Mouse (Mus musculus) adrenal gland, adult 2 months (tissue): ENCODE data around the gene Chst8. TPM values are rescaled to one million over a fixed set of nuclear protein-coding genes. Genes with fewer than 3 reads are reported as not detected.
A peak's percentile ranks its signal among the peaks of the same experiment; 100 is the strongest.

ENCODE experiments used
- DNase-seq: peaks from one replicate; pipeline ENCODE4 v3.0.0; 2021
- polyA plus RNA-seq: library from polyadenylated mRNA; depleted of rRNA; stranded (reverse); fragments of >200 nt; gene quantifications from 2 replicates; pipeline ENCODE4 v1.2.3, GENCODE M21; 2012
- total RNA-seq, 2 experiments: library from RNA; stranded (reverse); gene quantifications; 2 replicates each; pipeline ENCODE4 v1.2.3; 2021

Gene Chst8
- total and polyA plus RNA-seq, 3 experiments: 10.6 to 26.9 (median 11.4) TPM

GRCm38 (mm10) chr7:34714848-34715460 lies 97.6 kb downstream of the Chst8 start:
- DNase-seq: no peak

DNA sequence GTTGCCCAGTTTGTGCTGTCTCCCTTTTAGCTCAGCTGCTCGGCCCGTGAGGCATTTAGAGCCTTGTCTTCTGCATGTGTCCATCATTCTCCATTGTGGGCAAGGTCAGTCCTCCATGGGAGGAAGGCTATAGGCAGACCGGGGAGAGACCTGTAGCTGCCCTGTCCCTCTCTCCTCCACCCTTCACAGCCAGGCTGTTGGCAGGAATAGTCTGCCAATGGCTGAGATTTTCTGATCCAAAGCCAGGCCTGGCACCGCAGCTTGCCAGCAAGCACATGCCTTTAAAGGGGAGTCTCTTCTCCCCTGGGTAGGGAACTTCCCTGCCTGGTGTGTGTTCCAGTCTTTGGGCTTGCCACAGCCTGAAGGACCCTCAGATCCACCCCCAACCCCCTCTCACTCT lies 103.4 kb downstream of the Chst8 start:
- DNase-seq: peak; percentile 30

- DNase-seq: no peak
Observed at GRCm38 (mm10) chr7:34704401-34704800, 108.1 kb downstream of the Chst8 start.

DNA sequence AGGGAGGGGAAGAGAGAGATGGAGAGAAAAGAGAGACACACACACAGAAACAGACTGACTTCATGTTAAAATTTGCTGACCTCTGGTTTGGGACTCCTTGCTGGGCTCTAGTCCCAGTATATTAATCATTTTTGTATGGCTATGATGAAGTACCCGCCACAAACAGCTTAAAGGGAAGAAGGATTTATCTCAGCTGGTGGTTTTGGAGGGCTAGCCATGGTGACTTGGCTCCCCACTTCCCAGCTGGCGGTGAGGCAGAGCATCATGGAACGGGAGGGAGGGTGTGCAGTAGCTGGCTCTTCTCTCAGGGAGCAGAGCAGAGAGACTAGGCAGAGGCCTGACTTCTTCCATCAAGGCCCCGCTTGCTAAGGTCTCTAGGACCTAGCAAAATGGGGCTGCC lies 109.1 kb downstream of the Chst8 start:
- DNase-seq: no peak

DNA sequence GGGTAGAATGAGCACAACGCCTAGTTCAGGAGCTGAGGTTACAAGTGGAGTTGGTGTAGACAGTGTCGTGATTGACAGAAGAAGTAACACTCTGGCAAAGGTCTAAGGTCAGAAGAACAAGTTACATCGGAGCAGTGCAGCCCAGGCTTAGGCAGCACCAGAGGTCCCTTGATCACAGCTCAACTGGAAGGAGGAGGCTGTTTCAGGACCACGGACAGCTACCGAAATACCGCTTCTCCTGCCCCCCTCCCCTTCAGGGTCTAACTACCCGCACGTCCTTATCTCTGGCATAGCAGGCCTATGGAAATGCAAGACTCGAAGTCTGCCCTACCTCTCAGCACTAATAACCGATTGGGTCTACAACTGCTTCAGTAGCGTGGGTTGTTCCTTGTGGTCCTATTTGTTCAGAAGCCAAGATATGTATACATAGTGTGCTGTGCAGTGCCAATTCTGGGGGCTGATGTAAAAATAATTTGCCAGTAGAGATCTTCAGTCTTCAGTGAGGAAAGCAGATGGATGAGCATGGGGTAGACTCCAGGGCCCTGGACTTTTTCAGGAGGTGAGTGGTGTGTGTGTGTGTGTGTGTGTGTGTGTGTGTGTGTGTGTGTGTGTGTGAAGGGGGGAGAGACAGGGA lies 109.7 kb downstream of the Chst8 start:
- DNase-seq: peak; percentile 24

DNA sequence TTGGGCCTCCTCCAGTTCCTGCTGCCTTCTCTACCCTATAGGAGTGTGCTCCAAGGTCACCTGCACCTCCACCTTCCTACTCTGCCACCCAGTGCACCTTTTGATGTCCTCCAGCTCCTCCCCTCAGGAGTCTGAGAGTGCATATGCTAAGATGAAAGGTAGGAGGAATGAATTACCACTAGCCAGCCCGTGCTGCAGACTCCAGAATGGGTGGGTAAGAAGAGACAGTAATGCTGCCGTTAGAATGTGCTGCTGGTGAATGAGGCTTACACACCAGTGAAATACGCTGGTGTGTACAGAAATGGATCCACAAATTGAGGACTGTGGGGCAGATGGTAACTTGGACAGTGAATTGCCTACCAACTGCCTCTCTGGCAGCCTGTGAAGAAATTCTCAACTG lies 112.6 kb downstream of the Chst8 start:
- DNase-seq: no peak

DNA sequence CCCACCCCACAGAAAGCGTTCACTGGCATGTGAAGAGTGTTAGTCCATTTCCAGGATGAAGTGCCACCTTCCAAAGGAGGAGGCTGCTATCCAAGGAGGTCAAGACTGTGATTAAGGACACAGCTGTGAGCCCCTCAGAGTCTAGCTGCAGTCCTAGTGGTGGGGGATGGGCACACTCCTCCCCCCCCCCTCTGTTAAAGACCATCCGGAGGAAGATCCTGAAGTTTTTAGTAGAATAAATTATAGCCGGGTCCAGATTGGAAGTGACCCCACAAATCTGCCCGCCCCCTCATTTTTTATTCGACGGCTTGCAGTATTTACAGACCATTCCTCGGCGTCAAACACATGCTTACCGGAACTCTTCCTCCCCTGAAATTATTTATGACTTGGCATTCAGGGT lies 114.3 kb downstream of the Chst8 start:
- no peak for DNase-seq

DNA sequence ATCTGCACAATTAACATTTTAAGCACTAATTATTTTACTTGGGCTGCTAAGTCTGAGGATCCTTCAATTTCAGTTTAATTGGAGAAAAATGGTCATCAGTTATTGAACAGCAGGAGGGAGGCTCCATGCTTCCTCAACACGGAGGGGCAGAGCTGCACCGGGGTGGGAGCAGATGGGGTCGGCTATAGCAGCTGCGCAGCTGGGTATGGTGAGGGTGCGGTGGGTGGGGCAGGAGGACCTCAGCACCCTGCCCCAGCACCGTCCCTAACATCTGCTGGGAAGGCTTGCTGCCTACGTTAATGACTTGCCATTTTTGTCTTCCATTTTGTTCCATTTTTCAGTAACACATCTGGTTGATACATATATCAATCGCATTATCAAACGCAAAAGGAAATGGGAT lies 116.4 kb downstream of the Chst8 start:
- DNase-seq: no peak

GRCm38 (mm10) chr7:34694898-34695297 lies 117.6 kb downstream of the Chst8 start:
- no peak for DNase-seq

- no peak for DNase-seq
Observed at GRCm38 (mm10) chr7:34693916-34694315, 118.6 kb downstream of the Chst8 start.

DNA sequence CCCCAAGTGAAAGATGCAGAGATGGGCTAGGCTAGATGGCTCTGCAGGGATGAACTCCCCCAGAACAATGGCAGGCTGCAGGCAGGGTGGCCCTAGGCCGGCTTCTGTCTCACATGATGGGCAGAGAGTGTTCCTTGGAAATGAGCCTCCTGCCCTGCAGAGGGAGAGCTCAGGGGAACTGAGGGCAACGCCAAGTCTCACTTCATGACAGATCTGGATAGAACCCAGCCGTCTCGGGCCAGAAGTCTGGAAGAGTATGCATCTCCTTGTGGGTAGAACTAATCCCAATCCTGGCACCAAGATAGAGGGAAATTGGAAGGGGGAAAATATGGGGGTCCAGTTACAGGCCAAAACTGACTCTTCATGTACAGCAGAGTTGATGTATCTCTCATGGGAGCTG lies 119.4 kb downstream of the Chst8 start:
- DNase-seq: no peak

GRCm38 (mm10) chr7:34690111-34690510 lies 122.4 kb downstream of the Chst8 start:
- DNase-seq: no peak

DNA sequence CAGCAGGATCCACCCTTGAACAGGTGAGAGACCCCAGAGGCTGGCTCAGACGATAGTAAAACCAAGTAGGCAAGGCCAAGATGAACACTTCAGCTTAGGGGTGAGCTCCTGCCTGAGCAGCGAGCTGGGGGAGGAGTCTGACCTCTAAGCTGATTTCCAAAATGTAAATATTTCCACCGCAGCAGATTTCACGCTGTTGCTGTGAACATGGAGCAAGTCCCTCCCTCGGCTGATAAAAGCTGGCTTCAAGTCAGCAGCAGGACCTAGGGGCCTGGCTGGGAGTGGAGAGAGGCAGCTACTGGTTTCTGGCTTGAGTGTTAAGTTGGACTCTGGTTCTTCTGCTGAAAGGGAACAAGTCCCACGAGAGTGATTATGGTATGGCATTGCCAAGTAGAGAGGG lies 123.5 kb downstream of the Chst8 start:
- no peak for DNase-seq

DNA sequence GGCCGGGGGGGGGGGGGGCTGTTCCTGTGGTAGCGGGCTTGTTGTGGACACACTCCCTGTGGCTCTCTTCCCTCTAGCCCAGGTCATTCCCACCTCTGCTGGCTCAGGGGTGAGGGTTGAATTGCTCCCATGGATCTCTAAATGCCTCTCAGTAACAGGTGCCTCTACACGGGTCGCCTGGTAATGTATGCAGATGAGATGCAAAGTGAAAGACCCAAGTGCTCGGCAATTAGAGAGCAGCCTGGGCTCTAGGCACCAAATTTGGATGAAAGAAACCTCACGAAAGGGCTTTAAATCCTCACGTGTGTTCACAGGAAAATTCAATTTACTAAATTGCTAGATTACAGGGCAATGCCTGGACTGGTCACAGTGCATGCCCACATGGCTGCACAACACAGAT lies 126.7 kb downstream of the Chst8 start:
- no peak for DNase-seq

DNA sequence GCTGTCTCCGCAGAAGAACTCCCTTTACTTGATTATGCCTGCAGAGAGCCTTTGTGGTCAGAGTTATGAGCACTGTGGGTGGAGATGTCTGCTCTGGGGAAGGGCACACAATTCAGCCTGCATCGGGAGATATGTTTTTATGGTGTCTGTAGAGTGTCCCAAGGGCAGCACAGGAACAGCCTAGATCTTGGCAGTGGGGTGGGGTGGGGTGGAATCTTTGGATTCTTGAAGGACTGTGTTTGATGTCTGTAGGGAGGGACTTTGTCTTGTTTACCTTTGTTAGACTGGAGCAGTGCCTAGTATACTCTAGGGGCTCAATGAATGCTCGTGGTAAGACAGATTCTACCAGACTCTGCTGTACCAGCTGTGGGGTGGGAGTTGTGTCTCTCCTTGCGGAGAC lies 127.3 kb downstream of the Chst8 start:
- DNase-seq: no peak

DNA sequence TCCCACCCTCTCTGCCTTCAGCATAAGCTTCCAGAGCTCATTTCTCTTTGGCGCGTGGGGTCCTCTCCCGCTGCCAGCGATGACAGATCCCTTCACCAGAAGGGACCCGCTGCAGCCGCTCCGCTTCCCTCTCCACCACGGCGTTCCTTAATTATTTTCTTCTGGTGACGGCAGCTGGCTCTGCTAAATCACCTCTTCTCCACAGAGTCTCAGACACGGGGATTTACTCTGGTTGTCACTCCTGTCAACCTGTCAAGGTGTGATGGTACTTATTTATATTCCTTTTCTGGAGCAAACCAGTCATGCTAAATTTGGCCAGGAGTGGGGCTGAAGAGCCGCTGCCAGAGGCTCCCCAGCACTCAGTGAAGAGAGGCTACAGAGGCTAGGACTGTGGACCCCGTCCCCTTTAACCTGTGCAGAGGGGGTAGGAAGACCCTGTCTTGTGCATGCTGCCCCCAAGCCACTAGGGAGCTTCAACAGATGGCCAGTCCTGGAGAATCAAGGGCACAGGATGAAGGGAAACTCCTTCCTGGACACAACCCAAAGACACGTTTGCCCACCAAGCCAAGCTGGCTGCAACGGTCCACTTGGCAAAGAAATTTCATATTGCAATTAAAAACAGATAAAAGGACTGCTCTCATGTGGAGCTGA lies 131.6 kb downstream of the Chst8 start:
- DNase-seq: no peak

GRCm38 (mm10) chr7:34679886-34680285 lies 132.6 kb downstream of the Chst8 start:
- no peak for DNase-seq

DNA sequence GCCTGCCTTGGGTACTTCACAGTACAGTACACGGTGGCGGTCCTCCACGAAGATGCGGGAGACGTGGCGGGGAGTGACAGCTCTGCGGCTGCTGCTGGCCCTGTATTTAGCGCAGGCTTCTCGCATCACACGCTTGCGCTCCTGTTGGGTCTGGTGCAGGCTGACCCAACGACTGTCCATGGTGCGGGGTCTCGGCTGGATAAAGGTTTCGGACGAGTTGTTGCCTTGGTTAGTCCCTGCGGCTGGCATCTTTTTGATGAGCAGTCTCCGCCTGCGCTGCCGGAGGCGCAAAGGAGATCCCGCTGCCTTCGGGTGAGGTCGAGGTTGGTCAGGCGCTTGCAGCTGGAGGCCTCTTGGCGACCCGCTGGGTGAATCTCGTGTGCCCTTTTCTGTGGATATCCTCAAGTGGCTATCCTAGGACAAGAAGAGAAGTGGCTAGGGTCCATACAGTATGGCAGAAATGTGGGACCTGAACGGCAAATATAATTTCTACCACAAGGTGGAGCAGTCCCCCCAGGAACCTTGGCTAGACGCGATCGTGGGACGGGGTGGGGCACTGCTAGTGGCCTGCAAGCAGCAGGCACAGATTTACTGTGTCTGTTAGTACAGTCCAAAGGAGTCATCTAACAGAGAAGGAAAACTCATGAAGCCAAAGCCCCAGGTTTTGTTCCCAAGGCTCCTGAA lies 136.5 kb downstream of the Chst8 start:
- peak; percentile 83 for DNase-seq

- no peak for DNase-seq
Observed at GRCm38 (mm10) chr7:34675120-34675790, 137.3 kb downstream of the Chst8 start.

DNA sequence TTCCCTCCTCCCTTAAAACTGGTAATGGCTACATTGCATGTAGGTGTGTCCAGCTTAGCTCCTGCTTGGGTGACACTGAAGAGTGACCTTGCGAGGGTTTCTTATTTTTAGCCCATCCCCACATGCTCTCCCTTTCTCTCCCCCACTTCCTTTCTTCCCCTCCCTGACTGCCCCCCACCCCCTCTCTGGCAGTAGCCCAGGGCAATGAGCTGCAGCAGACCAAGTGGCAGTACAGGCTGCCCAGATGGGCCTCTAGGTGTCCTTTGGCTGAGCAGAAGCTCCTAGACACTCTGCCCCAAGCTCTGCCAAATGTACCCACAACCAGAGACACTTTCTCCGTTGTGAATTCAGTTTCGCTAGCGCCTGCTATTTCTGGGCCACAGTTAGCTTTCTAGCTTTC lies 139.6 kb downstream of the Chst8 start:
- no peak for DNase-seq

GRCm38 (mm10) chr7:34671911-34672310 lies 140.6 kb downstream of the Chst8 start:
- peak; percentile 84 for DNase-seq

- no peak for DNase-seq
Observed at GRCm38 (mm10) chr7:34670778-34671177, 141.7 kb downstream of the Chst8 start.

GRCm38 (mm10) chr7:34669336-34669735 lies 143.2 kb downstream of the Chst8 start:
- DNase-seq: no peak
